Mouse (Mus musculus) cortical plate, adult 2 months (tissue): ENCODE data around the gene Hsd11b1.

Experiments
- CTCF ChIP-seq: fragments of 200-500 bp; IDR thresholded peaks from 2 replicates; pipeline ENCODE4 v1.5.1; 2011; ENCODE audit warnings: mild to moderate bottlenecking, control low read depth, low read length; ENCODE audit not compliant: insufficient read depth; ENCODE audit errors: extremely low read depth
- POLR2A ChIP-seq: fragments of 200-500 bp; IDR thresholded peaks from 2 replicates; pipeline ENCODE4 v1.6.1; 2011; ENCODE audit warnings: mild to moderate bottlenecking, low read length, control low read depth; ENCODE audit not compliant: insufficient read depth; ENCODE audit errors: extremely low read depth

GRCm38 (mm10) chr1:193172991-193173809 lies 90.7 kb downstream of the Hsd11b1 start:
- TF ChIP-seq CTCF (no peak), POLR2A (peak; percentile 92)
